Mouse (Mus musculus): ENCODE measurements at regions not wholly inside any gene's neighbourhood (a gene's known extent, or its start where the extent isn't known, plus 50 kb on each side); places are given as distances from the start of the nearest gene placed in this dataset.

GRCm38 (mm10) chr7:68925640-68926039 lies 176.6 kb upstream of the Arrdc4 start:
- TF ChIP-seq CTCF (IDR thresholded peaks at IDR 0.05; ENCODE audit: extremely low read depth, insufficient read depth, insufficient read length, insufficient replicate concordance): no peak
- no peak for TF ChIP-seq POLR2A (IDR thresholded peaks at IDR 0.05; ENCODE audit: low read depth, low read length)

Data from spleen, adult 2 months (tissue).